Mouse (Mus musculus) CD4-positive helper T cell, adult 2 months (primary cell): ENCODE measurements around the gene Ccpg1.

Source experiments
- DNase-seq: peaks from one replicate; pipeline ENCODE4 v3.0.0-alpha.2; 2012; ENCODE audit warnings: low read depth, missing footprints, low spot score

Ccpg1 gene

GRCm38 (mm10) chr9:72985250-72986220, at the start of gene Ccpg1, which contains the start of gene Ccpg1os:
Ccpg1 (plus strand) TSS chr9:72985429.
Ccpg1os (minus strand) TSS chr9:72985382.
- DNase-seq, result peak; percentile 99

- no peak for DNase-seq
These were observed 48.9 kb upstream of the Ccpg1 start for GRCm38 (mm10) chr9:72936301-72936700.

GRCm38 (mm10) chr9:72943424-72943823, 41.8 kb upstream of the Ccpg1 start:
- DNase-seq, result peak; percentile 23

GRCm38 (mm10) chr9:72944286-72944685, 40.9 kb upstream of the Ccpg1 start:
- DNase-seq, result no peak

GRCm38 (mm10) chr9:72947010-72947409, 38.2 kb upstream of the Ccpg1 start:
- DNase-seq, result no peak

GRCm38 (mm10) chr9:72949572-72949971, 35.7 kb upstream of the Ccpg1 start:
- no peak for DNase-seq

- peak; percentile 34 for DNase-seq
These were observed 30.5 kb upstream of the Ccpg1 start for GRCm38 (mm10) chr9:72954746-72955145.

- DNase-seq, result peak; percentile 73
These were observed 29.7 kb upstream of the Ccpg1 start for GRCm38 (mm10) chr9:72955546-72955945.

- DNase-seq, result peak; percentile 93
These were observed 26.4 kb upstream of the Ccpg1 start, which contains the start of the genes Dyx1c1 and Gm44503 for GRCm38 (mm10) chr9:72958521-72959450. Dyx1c1 (plus strand) TSS chr9:72958785. Gm44503 (plus strand) TSS chr9:72958852.

GRCm38 (mm10) chr9:72961346-72961745, 23.9 kb upstream of the Ccpg1 start:
- no peak for DNase-seq

- peak; percentile 86 for DNase-seq
These were observed 23.3 kb upstream of the Ccpg1 start for GRCm38 (mm10) chr9:72961959-72962358.

- DNase-seq, result peak; percentile 82
These were observed 16.7 kb upstream of the Ccpg1 start for GRCm38 (mm10) chr9:72968349-72969061.

- DNase-seq, result peak; percentile 92
These were observed 15.4 kb upstream of the Ccpg1 start for GRCm38 (mm10) chr9:72969874-72970273.

GRCm38 (mm10) chr9:72972435-72972834, 12.8 kb upstream of the Ccpg1 start:
- DNase-seq, result no peak

- no peak for DNase-seq
These were observed 12.2 kb upstream of the Ccpg1 start for GRCm38 (mm10) chr9:72972984-72973383.

- DNase-seq, result no peak
These were observed 10.5 kb upstream of the Ccpg1 start for GRCm38 (mm10) chr9:72974734-72975133.

- DNase-seq, result no peak
These were observed 10.0 kb upstream of the Ccpg1 start for GRCm38 (mm10) chr9:72975242-72975641.

- peak; percentile 48 for DNase-seq
These were observed 2.2 kb upstream of the Ccpg1 start for GRCm38 (mm10) chr9:72983066-72983465.

- peak; percentile 14 for DNase-seq
These were observed 2.5 kb downstream of the Ccpg1 start for GRCm38 (mm10) chr9:72987703-72988102.

GRCm38 (mm10) chr9:72988706-72989105, 3.5 kb downstream of the Ccpg1 start:
- no peak for DNase-seq

GRCm38 (mm10) chr9:72991420-72991819, 6.2 kb downstream of the Ccpg1 start:
- DNase-seq, result no peak
